Mouse (Mus musculus): ENCODE measurements around the gene Acss1.

DNA sequence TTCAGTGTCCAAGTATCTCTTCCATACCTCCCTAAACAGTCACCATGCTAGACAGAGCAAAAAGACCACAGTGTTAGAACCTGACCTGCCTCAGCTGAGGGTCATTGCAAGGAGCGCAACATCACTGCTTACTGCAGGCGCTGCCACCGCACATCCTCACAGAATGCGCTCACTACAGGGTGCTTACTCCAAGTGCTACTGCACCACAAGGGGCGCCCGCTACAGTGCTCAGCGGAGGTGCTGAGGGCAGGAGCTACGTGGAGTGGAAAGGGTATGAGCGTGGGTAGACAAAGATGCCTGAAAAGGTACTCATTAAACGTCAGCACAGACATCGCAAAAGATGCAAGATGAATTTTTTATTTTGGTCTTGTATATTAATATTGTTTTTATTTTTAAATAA is 79.2 kb downstream of the Acss1 start:
- no peak for TF ChIP-seq GATA1 (IDR thresholded peaks at IDR 0.05; ENCODE audit: low read length)
- no peak for TF ChIP-seq TAL1 (IDR thresholded peaks at IDR 0.05; ENCODE audit: low read length)
